Mouse (Mus musculus) lung, adult 2 months (tissue): ENCODE results near the gene Ptprm.

Experiments used
- CTCF ChIP-seq: fragments of 200-500 bp; IDR thresholded peaks from 2 replicates; pipeline ENCODE4 v1.5.1; 2011; ENCODE audit warnings: mild to moderate bottlenecking, low read length, control low read depth; ENCODE audit not compliant: insufficient read depth
- POLR2A ChIP-seq: fragments of 200-500 bp; IDR thresholded peaks from 2 replicates; pipeline ENCODE4 v1.6.1; 2011; ENCODE audit warnings: low read depth, mild to moderate bottlenecking, control low read depth, low read length, borderline replicate concordance; ENCODE audit errors: extremely low read depth

- TF ChIP-seq POLR2A (no peak), CTCF (no peak)
Measured at GRCm38 (mm10) chr17:66808186-66808585, 546.1 kb downstream of the Ptprm start.
